Mouse (Mus musculus): ENCODE measurements around the gene Gng3.

GRCm38 (mm10) chr19:8803879-8804660 is 34.9 kb downstream of the Gng3 start:
- TF ChIP-seq CTCF (IDR thresholded peaks at IDR 0.05; ENCODE audit: extremely low read depth, insufficient read length, insufficient replicate concordance, low read depth, low read length) = no peak
- TF ChIP-seq POLR2A (IDR thresholded peaks at IDR 0.05; ENCODE audit: low read depth, low read length) = no peak
